Mouse (Mus musculus): ENCODE data around the gene Cog6.
A peak's percentile ranks its signal among the peaks of the same experiment; 100 is the strongest.

Cog6 gene

GRCm38 (mm10) chr3:53016436-53017340 is at the start of gene Cog6:
Gene Cog6 (minus strand): TSS chr3:53017237.
- DNase-seq (ENCODE audit: low read depth, low spot score), result peak; percentile 88

GRCm38 (mm10) chr3:53066095-53066372 is 49.0 kb upstream of the Cog6 start:
- DNase-seq (ENCODE audit: low read depth, low spot score), result no peak

GRCm38 (mm10) chr3:53065267-53066094 is 48.4 kb upstream of the Cog6 start:
- no peak for DNase-seq (ENCODE audit: low read depth, low spot score)

GRCm38 (mm10) chr3:53063423-53064147 is 46.5 kb upstream of the Cog6 start:
- DNase-seq (ENCODE audit: low read depth, low spot score), result peak; percentile 41

- no peak for DNase-seq (ENCODE audit: low read depth, low spot score)
Measured at GRCm38 (mm10) chr3:53059959-53060358, 42.9 kb upstream of the Cog6 start.

GRCm38 (mm10) chr3:53056430-53056829 is 39.4 kb upstream of the Cog6 start:
- DNase-seq (ENCODE audit: low read depth, low spot score), result no peak

- no peak for DNase-seq (ENCODE audit: low read depth, low spot score)
Measured at GRCm38 (mm10) chr3:53052385-53052784, 35.3 kb upstream of the Cog6 start.

GRCm38 (mm10) chr3:53046371-53046770 is 29.3 kb upstream of the Cog6 start:
- DNase-seq (ENCODE audit: low read depth, low spot score), result no peak

GRCm38 (mm10) chr3:53045697-53046096 is 28.7 kb upstream of the Cog6 start:
- DNase-seq (ENCODE audit: low read depth, low spot score), result no peak

GRCm38 (mm10) chr3:53044682-53045299 is 27.8 kb upstream of the Cog6 start:
- no peak for DNase-seq (ENCODE audit: low read depth, low spot score)

GRCm38 (mm10) chr3:53044238-53044637 is 27.2 kb upstream of the Cog6 start:
- DNase-seq (ENCODE audit: low read depth, low spot score), result no peak

GRCm38 (mm10) chr3:53043206-53043780 is 26.3 kb upstream of the Cog6 start:
- DNase-seq (ENCODE audit: low read depth, low spot score), result no peak

GRCm38 (mm10) chr3:53042240-53042567 is 25.2 kb upstream of the Cog6 start:
- no peak for DNase-seq (ENCODE audit: low read depth, low spot score)

GRCm38 (mm10) chr3:53041411-53042239 is 24.6 kb upstream of the Cog6 start, which contains the start of gene Lhfp:
Gene Lhfp (plus strand): TSS chr3:53041528.
- peak; percentile 76 for DNase-seq (ENCODE audit: low read depth, low spot score)

- no peak for DNase-seq (ENCODE audit: low read depth, low spot score)
Measured at GRCm38 (mm10) chr3:53040593-53041410, 23.8 kb upstream of the Cog6 start.

GRCm38 (mm10) chr3:53039746-53040145 is 22.7 kb upstream of the Cog6 start:
- DNase-seq (ENCODE audit: low read depth, low spot score), result no peak

GRCm38 (mm10) chr3:53038913-53039312 is 21.9 kb upstream of the Cog6 start:
- DNase-seq (ENCODE audit: low read depth, low spot score), result no peak

- DNase-seq (ENCODE audit: low read depth, low spot score), result no peak
Measured at GRCm38 (mm10) chr3:53036941-53037340, 19.9 kb upstream of the Cog6 start.

GRCm38 (mm10) chr3:53036076-53036475 is 19.0 kb upstream of the Cog6 start:
- no peak for DNase-seq (ENCODE audit: low read depth, low spot score)

- peak; percentile 43 for DNase-seq (ENCODE audit: low read depth, low spot score)
Measured at GRCm38 (mm10) chr3:53033448-53033847, 16.4 kb upstream of the Cog6 start.
